Mouse (Mus musculus): ENCODE results near the gene Drd4. TPM values are rescaled to one million over a fixed set of nuclear protein-coding genes. Genes with fewer than 3 reads are reported as not detected.
A peak's percentile ranks its signal among the peaks of the same experiment; 100 is the strongest.

Gene Drd4
- polyA plus RNA-seq, 1 experiment from 2014 or later, result 1.6 TPM

GRCm38 (mm10) chr7:141293852-141294471 lies 2.2 kb downstream of the Drd4 start:
- peaks cover 24% of the 10 kb centered on the region for H3K36me3 ChIP-seq
- H3K4me1 ChIP-seq (replicated peaks), result peaks cover 31% of the 10 kb centered on the region
- peak overlapping the region; percentile 55 for H3K9ac ChIP-seq (replicated peaks)
- H3K27ac ChIP-seq, result no peak overlapping the region
- ATAC-seq (ENCODE audit: insufficient number of reproducible peaks, insufficient read depth, low FRiP score, low TSS enrichment, low read depth), result no peak
- no peaks in the 10 kb centered on the region for H3K9me3 ChIP-seq
- 1% methylated on average over 53 of the region's 53 CpGs for WGBS
- H3K4me3 ChIP-seq (replicated peaks), result peak overlapping the region; percentile 44
- H3K4me2 ChIP-seq, result peak overlapping the region; percentile 76
- peaks cover 67% of the 10 kb centered on the region for H3K27me3 ChIP-seq

GRCm38 (mm10) chr7:141294479-141294878 lies 2.7 kb downstream of the Drd4 start:
- Histone ChIP-seq H3K4me1 (replicated peaks) (peaks cover 31% of the 10 kb centered on the region), H3K36me3 (peaks cover 29% of the 10 kb centered on the region), H3K27ac (no peak overlapping the region), H3K27me3 (peaks cover 67% of the 10 kb centered on the region), H3K4me3 (replicated peaks) (peak overlapping the region; percentile 44), H3K9ac (replicated peaks) (peak overlapping the region; percentile 55; the same call in 1 of the 2 replicates), H3K4me2 (peak overlapping the region; percentile 76), H3K9me3 (no peaks in the 10 kb centered on the region)
- 7% methylated on average over 22 of the region's 22 CpGs for WGBS
- ATAC-seq (ENCODE audit: insufficient number of reproducible peaks, insufficient read depth, low FRiP score, low TSS enrichment, low read depth), result no peak

- Histone ChIP-seq H3K36me3 (peaks cover 63% of the 10 kb centered on the region), H3K4me1 (replicated peaks) (peaks cover 15% of the 10 kb centered on the region), H3K9ac (replicated peaks) (no peak overlapping the region), H3K9me3 (no peaks in the 10 kb centered on the region), H3K4me2 (no peak overlapping the region), H3K27me3 (peaks cover 35% of the 10 kb centered on the region), H3K4me3 (replicated peaks) (no peak overlapping the region), H3K27ac (no peak overlapping the region)
- WGBS, result 70% methylated on average over 3 of the region's 3 CpGs
- no peak for ATAC-seq (ENCODE audit: insufficient number of reproducible peaks, insufficient read depth, low FRiP score, low TSS enrichment, low read depth)
These were observed 6.3 kb downstream of the Drd4 start for GRCm38 (mm10) chr7:141297926-141298650.

- ATAC-seq (ENCODE audit: insufficient number of reproducible peaks, insufficient read depth, low FRiP score, low TSS enrichment, low read depth), result no peak
- WGBS, result 95% methylated on average over 8 of the region's 8 CpGs
- H3K9me3 ChIP-seq, result no peaks in the 10 kb centered on the region
- H3K4me1 ChIP-seq (replicated peaks), result peaks cover 7% of the 10 kb centered on the region
- H3K4me2 ChIP-seq, result no peak overlapping the region
- peaks cover 24% of the 10 kb centered on the region for H3K27me3 ChIP-seq
- peaks cover 74% of the 10 kb centered on the region for H3K36me3 ChIP-seq
- H3K27ac ChIP-seq, result no peak overlapping the region
- no peak overlapping the region for H3K4me3 ChIP-seq (replicated peaks)
- no peak overlapping the region for H3K9ac ChIP-seq (replicated peaks)
These were observed 7.4 kb downstream of the Drd4 start for GRCm38 (mm10) chr7:141299175-141299574.

GRCm38 (mm10) chr7:141301386-141301785 lies 9.6 kb downstream of the Drd4 start:
- Histone ChIP-seq H3K9me3 (no peaks in the 10 kb centered on the region), H3K9ac (replicated peaks) (no peak overlapping the region), H3K36me3 (peaks cover 94% of the 10 kb centered on the region), H3K4me3 (replicated peaks) (no peak overlapping the region), H3K27ac (no peak overlapping the region), H3K4me1 (replicated peaks) (no peaks in the 10 kb centered on the region), H3K27me3 (peaks cover 2% of the 10 kb centered on the region), H3K4me2 (no peak overlapping the region)
- WGBS, result 96% methylated on average over 9 of the region's 9 CpGs
- ATAC-seq (ENCODE audit: insufficient number of reproducible peaks, insufficient read depth, low FRiP score, low TSS enrichment, low read depth), result no peak

- Histone ChIP-seq H3K4me3 (replicated peaks) (no peak overlapping the region), H3K9ac (replicated peaks) (no peak overlapping the region), H3K27ac (no peak overlapping the region), H3K27me3 (no peaks in the 10 kb centered on the region), H3K4me1 (replicated peaks) (no peaks in the 10 kb centered on the region), H3K9me3 (no peaks in the 10 kb centered on the region), H3K4me2 (no peak overlapping the region), H3K36me3 (peaks cover 94% of the 10 kb centered on the region)
- no peak for ATAC-seq (ENCODE audit: insufficient number of reproducible peaks, insufficient read depth, low FRiP score, low TSS enrichment, low read depth)
- 94% methylated on average over 1 of the region's 1 CpGs for WGBS
These were observed 11.0 kb downstream of the Drd4 start for GRCm38 (mm10) chr7:141302702-141303268.

GRCm38 (mm10) chr7:141304537-141304936 lies 12.7 kb downstream of the Drd4 start:
- Histone ChIP-seq H3K36me3 (peaks cover 98% of the 10 kb centered on the region), H3K9ac (replicated peaks) (no peak overlapping the region)
- no peak for ATAC-seq (ENCODE audit: insufficient number of reproducible peaks, insufficient read depth, low FRiP score, low TSS enrichment, low read depth)

GRCm38 (mm10) chr7:141314416-141314815 lies 22.6 kb downstream of the Drd4 start:
- Histone ChIP-seq H3K27me3 (no peaks in the 10 kb centered on the region), H3K27ac (no peak overlapping the region), H3K9me3 (no peaks in the 10 kb centered on the region), H3K36me3 (peaks cover 99% of the 10 kb centered on the region), H3K4me1 (replicated peaks) (no peaks in the 10 kb centered on the region), H3K9ac (replicated peaks) (no peak overlapping the region), H3K4me2 (no peak overlapping the region), H3K4me3 (replicated peaks) (no peak overlapping the region)
- ATAC-seq (ENCODE audit: insufficient number of reproducible peaks, insufficient read depth, low FRiP score, low TSS enrichment, low read depth), result no peak
- 91% methylated on average over 2 of the region's 2 CpGs for WGBS

More at GRCm38 (mm10) chr7:141304537-141304936, 12.7 kb downstream of the Drd4 start:
- no peaks in the 10 kb centered on the region for H3K27me3 ChIP-seq
- H3K27ac ChIP-seq, result no peak overlapping the region
- 80% methylated on average over 4 of the region's 4 CpGs for WGBS
- no peak overlapping the region for H3K4me2 ChIP-seq
- H3K9me3 ChIP-seq, result no peaks in the 10 kb centered on the region
- no peaks in the 10 kb centered on the region for H3K4me1 ChIP-seq (replicated peaks)
- no peak overlapping the region for H3K4me3 ChIP-seq (replicated peaks)

GRCm38 (mm10) chr7:141315076-141315475 lies 23.3 kb downstream of the Drd4 start:
- H3K9ac ChIP-seq (replicated peaks), result no peak overlapping the region
- 89% methylated on average over 8 of the region's 8 CpGs for WGBS
- H3K4me1 ChIP-seq (replicated peaks), result no peaks in the 10 kb centered on the region
- H3K27ac ChIP-seq, result no peak overlapping the region
- no peaks in the 10 kb centered on the region for H3K27me3 ChIP-seq
- peaks cover 99% of the 10 kb centered on the region for H3K36me3 ChIP-seq
- H3K4me2 ChIP-seq, result no peak overlapping the region
- H3K4me3 ChIP-seq (replicated peaks), result no peak overlapping the region
- ATAC-seq (ENCODE audit: insufficient number of reproducible peaks, insufficient read depth, low FRiP score, low TSS enrichment, low read depth), result no peak
- no peaks in the 10 kb centered on the region for H3K9me3 ChIP-seq

GRCm38 (mm10) chr7:141315974-141316373 lies 24.2 kb downstream of the Drd4 start:
- Histone ChIP-seq H3K36me3 (peaks cover 99% of the 10 kb centered on the region), H3K27ac (no peak overlapping the region), H3K9me3 (no peaks in the 10 kb centered on the region), H3K4me1 (replicated peaks) (no peaks in the 10 kb centered on the region), H3K4me2 (no peak overlapping the region), H3K27me3 (no peaks in the 10 kb centered on the region), H3K4me3 (replicated peaks) (no peak overlapping the region), H3K9ac (replicated peaks) (no peak overlapping the region)
- WGBS, result 84% methylated on average over 5 of the region's 5 CpGs
- ATAC-seq (ENCODE audit: insufficient number of reproducible peaks, insufficient read depth, low FRiP score, low TSS enrichment, low read depth), result no peak

GRCm38 (mm10) chr7:141317619-141318132 lies 25.9 kb downstream of the Drd4 start:
- no peaks in the 10 kb centered on the region for H3K9me3 ChIP-seq
- H3K9ac ChIP-seq (replicated peaks), result no peak overlapping the region
- peaks cover 99% of the 10 kb centered on the region for H3K36me3 ChIP-seq
- H3K27ac ChIP-seq, result no peak overlapping the region
- H3K27me3 ChIP-seq, result no peaks in the 10 kb centered on the region
- H3K4me2 ChIP-seq, result no peak overlapping the region
- H3K4me3 ChIP-seq (replicated peaks), result no peak overlapping the region
- ATAC-seq (ENCODE audit: insufficient number of reproducible peaks, insufficient read depth, low FRiP score, low TSS enrichment, low read depth), result no peak
- H3K4me1 ChIP-seq (replicated peaks), result no peaks in the 10 kb centered on the region
- WGBS, result 89% methylated on average over 1 of the region's 1 CpGs
